Mouse (Mus musculus) G1E-ER4 (cell line): ENCODE measurements around the gene Asb18. TPM values are rescaled to one million over a fixed set of nuclear protein-coding genes. Genes with fewer than 3 reads are reported as not detected.

Experiments
- GATA1 ChIP-seq: IDR thresholded peaks from one replicate; pipeline ENCODE4 v1.8.0; 2012; ENCODE audit warnings: low read length, inconsistent platforms
- polyA plus RNA-seq: library from polyadenylated mRNA; stranded (reverse); fragments of >175 nt; gene quantifications from 2 replicates; pipeline ENCODE4 v1.2.3, GENCODE M21; 2012

The Asb18 gene
- polyA plus RNA-seq, 1 experiment, result not detected

DNA sequence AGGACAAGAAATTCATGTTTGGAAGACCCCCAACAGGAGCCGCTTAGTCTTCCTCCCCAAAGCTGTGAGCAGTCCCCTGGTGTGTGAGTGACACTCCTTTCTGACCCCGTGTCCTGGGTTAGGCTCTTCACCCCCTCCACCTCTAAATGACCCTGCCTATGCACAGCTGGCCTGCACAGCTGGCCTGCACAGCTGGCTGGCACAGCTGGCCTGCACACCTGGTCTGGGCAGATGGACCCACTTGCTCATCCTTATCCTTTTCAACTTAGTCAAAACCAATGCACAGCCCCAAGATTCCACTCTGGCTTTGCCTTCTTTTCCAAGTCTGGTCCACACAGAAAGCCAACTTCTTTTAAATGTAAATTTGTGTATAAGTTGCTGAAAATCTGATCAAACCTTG, 15.8 kb downstream of the Asb18 start:
- TF ChIP-seq GATA1, result no peak

DNA sequence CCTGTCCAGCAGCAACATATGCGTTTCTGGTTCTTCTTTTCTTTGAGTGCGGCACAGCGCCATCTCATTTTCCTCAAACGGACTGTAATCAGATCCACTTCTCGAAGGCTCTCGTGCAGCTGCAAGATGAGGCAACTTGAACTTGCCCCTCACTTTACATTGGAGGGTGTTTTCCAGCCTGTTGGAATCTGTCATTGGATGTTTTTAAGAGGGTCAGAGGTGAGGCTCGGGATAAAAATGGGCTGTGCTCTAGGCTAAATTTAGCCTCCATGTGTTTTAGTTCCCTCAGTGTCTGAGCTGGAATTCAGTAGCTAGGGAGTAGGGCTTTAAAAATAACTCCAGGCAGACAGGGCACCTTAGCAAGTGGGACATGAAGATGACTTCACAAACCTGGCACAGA, 16.4 kb downstream of the Asb18 start:
- no peak for TF ChIP-seq GATA1

DNA sequence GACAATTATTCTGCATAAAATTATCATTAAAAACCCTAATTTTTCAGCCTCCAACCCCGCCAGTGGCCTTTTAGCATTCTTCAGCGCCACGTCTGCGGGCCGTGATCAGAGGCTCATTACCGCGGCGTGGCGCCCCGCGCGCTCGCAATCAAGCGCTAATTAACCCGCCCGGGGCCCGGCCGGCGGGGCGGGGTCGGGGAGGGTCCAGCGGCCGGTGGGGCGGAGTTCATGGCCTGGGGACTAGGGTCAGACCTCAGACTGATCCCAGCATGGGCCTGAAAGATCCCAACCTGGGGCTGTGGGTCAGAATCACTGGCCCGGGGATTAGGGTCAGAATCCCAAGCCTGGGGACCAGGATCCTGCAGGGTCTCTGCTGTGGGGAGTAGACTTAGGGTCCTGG, 22.2 kb downstream of the Asb18 start:
- no peak for TF ChIP-seq GATA1

- no peak for TF ChIP-seq GATA1
Observed at GRCm38 (mm10) chr1:89977261-89977660, 37.2 kb downstream of the Asb18 start.

DNA sequence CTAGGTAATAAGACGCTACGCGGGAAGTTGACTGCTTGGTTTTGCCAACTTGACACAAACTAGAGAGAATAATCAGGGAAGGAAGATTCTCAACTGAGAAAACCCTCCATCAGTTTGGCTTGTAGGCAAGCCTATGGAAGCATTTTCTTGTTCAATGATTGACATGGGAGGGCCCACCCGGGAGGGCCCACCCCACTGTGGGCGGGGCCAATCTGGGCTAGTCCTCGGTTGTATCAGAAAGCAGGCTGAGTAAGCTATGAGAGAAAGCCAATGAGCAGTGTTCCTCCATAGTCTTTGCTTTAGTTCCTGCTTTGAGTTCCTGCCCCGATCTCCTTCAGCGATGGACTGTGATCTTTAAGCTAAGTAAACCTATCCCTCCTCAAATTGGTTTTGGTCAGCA, 38.1 kb downstream of the Asb18 start:
- no peak for TF ChIP-seq GATA1

GRCm38 (mm10) chr1:89974541-89974940, 39.9 kb downstream of the Asb18 start:
- TF ChIP-seq GATA1, result no peak

- TF ChIP-seq GATA1, result no peak
Observed at GRCm38 (mm10) chr1:89971848-89972247, 42.6 kb downstream of the Asb18 start.

GRCm38 (mm10) chr1:89969714-89970110, 44.8 kb downstream of the Asb18 start:
- no peak for TF ChIP-seq GATA1

DNA sequence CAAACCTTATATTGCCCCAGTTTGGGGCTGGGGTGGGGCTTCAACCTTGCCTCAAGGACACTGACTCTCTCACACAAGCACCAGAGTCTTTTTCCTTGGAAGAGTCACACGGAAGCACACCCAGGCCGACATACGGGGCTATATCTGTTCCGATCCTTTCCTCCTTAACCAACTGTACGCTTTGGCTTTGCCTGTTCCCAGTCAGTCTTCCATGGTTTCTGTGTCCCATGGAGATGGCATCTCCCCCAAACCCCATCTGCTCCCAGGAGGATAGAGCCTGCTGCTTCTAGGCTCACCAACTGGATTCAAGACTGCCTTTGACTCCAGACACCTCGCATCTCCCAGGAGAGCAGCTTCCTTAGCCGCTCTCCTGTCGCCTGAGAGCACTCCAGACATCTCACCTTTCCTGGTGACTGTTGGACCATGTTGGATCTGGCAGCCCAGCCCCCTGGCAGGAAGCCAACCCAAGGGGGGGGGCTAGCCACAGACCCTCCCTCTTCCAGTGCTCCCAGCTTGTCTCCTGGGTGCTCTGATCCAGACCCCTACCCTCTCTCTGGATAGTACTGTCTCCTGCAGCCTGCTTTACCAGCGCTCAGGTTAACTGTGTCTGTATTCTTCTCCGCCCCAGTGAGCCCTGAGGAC, 45.3 kb downstream of the Asb18 start:
- no peak for TF ChIP-seq GATA1

DNA sequence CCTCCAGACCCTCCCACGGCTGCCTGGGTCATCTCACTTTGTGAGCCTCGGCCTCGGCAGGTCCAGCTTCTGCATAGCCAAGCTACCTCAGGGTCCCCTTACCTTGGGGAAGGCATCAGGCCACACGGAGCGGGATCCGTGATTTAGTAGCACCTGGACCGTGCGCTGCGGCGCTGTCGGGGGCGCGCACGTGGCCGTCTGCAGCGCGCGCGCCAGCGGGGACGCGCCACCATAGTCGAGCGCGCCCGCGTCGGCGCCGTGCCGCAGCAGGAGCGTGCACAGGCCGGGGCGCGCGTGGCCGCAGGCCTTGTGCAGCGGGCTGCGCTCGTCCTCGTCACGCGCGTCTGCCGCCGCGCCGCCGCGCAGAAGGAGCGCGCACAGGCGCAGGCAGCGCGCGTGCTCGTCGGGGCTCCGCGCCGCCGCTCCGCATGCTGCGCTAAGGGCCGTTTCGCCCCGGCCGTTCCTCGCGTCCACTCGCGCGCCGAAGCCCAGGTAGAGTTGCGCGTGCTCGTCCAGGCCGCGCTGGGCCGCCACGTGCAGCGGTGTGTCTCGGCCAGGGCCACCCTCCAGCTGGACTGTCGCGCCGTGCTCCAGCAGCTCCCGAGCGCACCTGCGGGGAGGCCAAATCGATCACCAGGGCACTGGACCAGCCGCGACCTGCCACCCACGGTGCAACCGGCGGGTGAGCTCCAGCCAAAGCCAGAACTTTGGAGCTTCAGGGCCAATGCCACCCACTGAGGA, 46.2 kb downstream of the Asb18 start:
- no peak for TF ChIP-seq GATA1

DNA sequence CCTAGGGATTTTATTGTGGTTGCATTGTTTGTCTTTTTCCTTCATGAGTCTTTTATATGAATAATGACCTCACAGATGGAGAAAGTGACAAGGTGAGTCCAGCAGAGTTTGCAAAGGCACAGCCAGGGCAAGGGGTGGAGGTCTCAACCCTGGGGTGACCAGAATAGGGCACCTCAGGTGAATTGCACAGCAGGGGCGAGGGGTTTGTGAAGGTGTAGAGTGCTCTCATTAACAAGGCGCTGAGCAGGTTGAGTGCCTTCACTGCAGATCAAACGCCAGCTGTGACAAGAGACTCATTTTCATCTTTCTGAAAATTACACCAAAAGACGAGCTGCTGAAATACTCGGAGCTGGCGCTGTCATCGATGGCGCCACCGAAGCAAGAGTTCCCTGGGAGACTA, 46.9 kb downstream of the Asb18 start:
- no peak for TF ChIP-seq GATA1

GRCm38 (mm10) chr1:89964426-89964825, 50.0 kb downstream of the Asb18 start:
- TF ChIP-seq GATA1, result no peak

- no peak for TF ChIP-seq GATA1
Observed at GRCm38 (mm10) chr1:89963296-89963695, 51.2 kb downstream of the Asb18 start.

- TF ChIP-seq GATA1, result no peak
Observed at GRCm38 (mm10) chr1:89962092-89962491, 52.4 kb downstream of the Asb18 start.

DNA sequence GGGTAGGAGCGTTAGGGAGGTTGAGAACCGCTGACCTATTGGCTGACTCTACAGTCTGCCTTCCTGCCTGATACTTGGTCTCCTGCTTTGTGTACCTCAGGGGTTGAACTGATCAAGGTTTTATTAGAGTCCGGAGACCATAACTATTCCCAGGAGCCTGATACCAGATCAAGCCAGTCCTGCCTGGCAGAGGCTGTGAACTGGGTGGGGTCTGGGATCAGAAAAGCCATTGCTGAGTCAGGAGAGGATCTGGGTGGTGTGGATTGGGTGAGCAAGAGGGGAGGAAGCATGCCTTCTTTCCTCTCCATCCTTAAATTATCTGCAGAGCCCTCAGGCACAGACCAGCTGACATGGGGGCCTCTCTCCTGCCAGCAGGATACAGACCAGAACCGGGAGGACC, 55.1 kb downstream of the Asb18 start:
- no peak for TF ChIP-seq GATA1

GRCm38 (mm10) chr1:89943202-89943601, 71.3 kb downstream of the Asb18 start:
- no peak for TF ChIP-seq GATA1

- TF ChIP-seq GATA1, result no peak
Observed at GRCm38 (mm10) chr1:89942395-89942976, 72.0 kb downstream of the Asb18 start.
